Mouse (Mus musculus) embryonic fibroblast, embryonic 13.5 days (primary cell): ENCODE data around the gene 1600014C10Rik. TPM values are rescaled to one million over a fixed set of nuclear protein-coding genes. Genes with fewer than 3 reads are reported as not detected.

ENCODE experiments used
- H3K27ac ChIP-seq: 2 replicates; pipeline ENCODE4 v1.5.1; 2012; ENCODE audit warnings: low read length, control low read depth, inconsistent platforms; ENCODE audit not compliant: insufficient read depth
- H3K4me1 ChIP-seq: 2 replicates; pipeline ENCODE4 v1.6.1; 2011; ENCODE audit warnings: low read length; ENCODE audit not compliant: control insufficient read depth, insufficient read depth
- H3K4me3 ChIP-seq: 2 replicates; pipeline ENCODE4 v1.5.1; 2011; ENCODE audit warnings: mild to moderate bottlenecking, control low read depth, low read length; ENCODE audit not compliant: insufficient read depth
- CTCF ChIP-seq: IDR thresholded peaks from 2 replicates; pipeline ENCODE4 v1.5.1; 2011; ENCODE audit warnings: mild to moderate bottlenecking, control low read depth, low read length, moderate library complexity, borderline replicate concordance; ENCODE audit not compliant: insufficient read depth
- POLR2A ChIP-seq: IDR thresholded peaks from 2 replicates; pipeline ENCODE4 v1.6.1; 2011; ENCODE audit warnings: low read depth, mild to moderate bottlenecking, control low read depth, low read length, moderate library complexity
- polyA plus RNA-seq: library from polyadenylated mRNA; stranded (reverse); fragments of >200 nt; gene quantifications from 2 replicates; pipeline ENCODE4 v1.2.4, GENCODE M21; 2011; ENCODE audit warnings: low read depth; ENCODE audit not compliant: missing spikeins, insufficient read length

Gene 1600014C10Rik
- polyA plus RNA-seq, 1 experiment, result 22.5 TPM

- TF ChIP-seq CTCF, result no peak
- no peak for TF ChIP-seq POLR2A
- H3K27ac ChIP-seq, result no peak overlapping the region
- no peak overlapping the region for H3K4me3 ChIP-seq
- H3K4me1 ChIP-seq, result 0 out of 2 replicates have a peak, but pooled peaks cover 3% of the 10 kb centered on the region
Measured at GRCm38 (mm10) chr7:38214473-38215214, 31.6 kb downstream of the 1600014C10Rik start.

GRCm38 (mm10) chr7:38215281-38215680, 32.3 kb downstream of the 1600014C10Rik start:
- 0 out of 2 replicates have a peak, but pooled peaks cover 3% of the 10 kb centered on the region for H3K4me1 ChIP-seq
- H3K4me3 ChIP-seq, result no peak overlapping the region
- TF ChIP-seq CTCF, result no peak
- no peak for TF ChIP-seq POLR2A
- no peak overlapping the region for H3K27ac ChIP-seq

DNA sequence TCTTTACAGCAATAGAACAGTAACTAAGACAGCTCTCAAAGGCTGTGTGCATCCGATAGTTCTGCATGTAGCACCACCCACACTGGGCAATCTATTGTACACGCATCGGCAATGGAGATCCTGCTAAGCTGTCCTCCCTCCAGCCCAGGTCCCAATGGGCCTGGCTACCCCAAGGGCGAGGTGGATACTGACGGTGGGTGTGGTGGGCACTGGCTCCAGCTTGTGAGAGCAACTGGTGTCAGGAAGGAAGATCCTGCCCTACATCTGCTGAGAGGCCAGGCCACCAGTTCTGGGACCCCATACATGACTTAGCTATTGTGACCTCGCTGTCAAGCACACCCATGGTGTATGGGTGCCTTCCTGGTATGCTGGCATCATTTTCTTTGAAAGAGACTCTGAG, 32.7 kb downstream of the 1600014C10Rik start:
- no peak overlapping the region for H3K4me3 ChIP-seq
- TF ChIP-seq POLR2A (no peak), CTCF (no peak)

DNA sequence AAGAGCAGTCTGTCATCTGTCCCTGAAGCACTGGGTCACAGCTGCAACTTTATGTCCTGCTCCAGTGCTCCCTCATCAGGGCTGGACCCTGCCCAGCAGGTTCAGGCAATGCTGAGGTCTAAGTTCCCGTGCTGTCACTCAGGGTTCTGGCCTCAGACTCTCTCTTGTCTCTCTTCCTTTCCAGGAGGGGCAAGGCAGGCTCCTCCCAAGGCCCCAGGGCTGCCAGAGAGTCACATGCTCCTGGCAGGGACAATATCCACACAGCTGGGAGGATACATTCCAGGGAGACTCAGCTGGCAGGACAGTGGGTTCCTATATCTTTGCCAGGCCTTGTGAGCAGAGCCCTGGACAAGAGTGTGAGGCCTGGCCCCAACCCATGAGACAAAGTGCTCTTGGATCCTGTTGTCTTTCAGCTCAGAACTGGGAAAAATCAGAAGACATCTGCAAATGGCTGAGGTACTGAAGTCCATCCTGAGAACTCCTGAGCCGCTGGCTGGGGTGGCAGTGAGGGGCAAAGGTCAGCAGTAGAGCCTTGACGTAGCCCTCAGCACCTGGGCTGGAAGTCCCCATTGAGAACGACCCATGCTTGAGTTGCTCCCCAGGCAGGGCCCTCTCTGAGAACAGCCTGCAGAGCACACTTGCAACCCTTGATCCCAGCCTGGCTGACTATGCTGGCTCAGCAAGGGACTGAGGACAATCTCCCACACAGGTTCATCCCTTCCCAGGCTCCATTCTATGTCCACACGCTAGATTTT, 34.6 kb downstream of the 1600014C10Rik start:
- Histone ChIP-seq H3K4me3 (no peak overlapping the region), H3K4me1 (0 out of 2 replicates have a peak, but pooled peaks cover 3% of the 10 kb centered on the region), H3K27ac (no peak overlapping the region)
- TF ChIP-seq CTCF, result no peak

More for the DNA sequence above, 32.7 kb downstream of the 1600014C10Rik start:
- 0 out of 2 replicates have a peak, but pooled peaks cover 3% of the 10 kb centered on the region for H3K4me1 ChIP-seq
- H3K27ac ChIP-seq, result no peak overlapping the region

DNA sequence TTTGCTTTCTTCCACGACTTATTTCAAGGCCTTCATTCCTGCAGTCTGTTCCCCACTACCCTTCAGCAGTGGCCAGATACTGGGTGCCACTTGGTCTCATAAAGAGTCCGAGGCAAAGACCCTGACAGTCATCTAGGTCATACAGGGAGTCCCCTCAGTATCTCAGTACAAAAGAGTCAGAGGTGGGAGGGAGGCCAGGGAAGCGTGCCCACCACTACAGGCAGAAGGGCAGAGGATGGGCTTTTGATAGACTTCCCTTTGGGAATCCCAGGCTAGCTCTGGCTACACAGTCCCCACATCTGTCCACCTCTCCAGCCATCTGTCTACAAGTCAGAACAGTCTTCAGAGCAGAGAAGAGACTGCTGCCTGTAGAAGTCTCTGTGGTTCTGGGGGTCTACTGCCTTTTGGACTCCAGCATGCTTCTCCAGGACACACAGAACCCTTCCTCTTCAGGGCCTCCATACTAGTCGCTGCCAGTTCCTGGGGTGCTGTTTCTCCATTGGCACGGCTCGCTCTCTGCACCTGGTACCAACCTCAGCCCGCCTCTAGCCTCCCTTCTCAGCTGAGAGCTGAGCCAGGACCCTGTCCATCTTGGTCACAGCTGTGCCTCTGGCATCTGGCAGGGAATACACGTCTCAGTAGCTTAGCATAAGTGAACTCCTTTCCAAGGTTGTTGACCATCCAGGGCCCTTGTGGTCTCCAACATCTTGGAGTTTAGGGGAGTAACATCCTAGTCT, 35.8 kb downstream of the 1600014C10Rik start:
- no peak overlapping the region for H3K4me3 ChIP-seq
- no peak overlapping the region for H3K27ac ChIP-seq
- TF ChIP-seq CTCF, result no peak
- no peak for TF ChIP-seq POLR2A
- no peaks in the 10 kb centered on the region for H3K4me1 ChIP-seq

GRCm38 (mm10) chr7:38219526-38219925, 36.5 kb downstream of the 1600014C10Rik start:
- Histone ChIP-seq H3K4me3 (no peak overlapping the region), H3K4me1 (no peaks in the 10 kb centered on the region)
- TF ChIP-seq CTCF (no peak), POLR2A (no peak)

DNA sequence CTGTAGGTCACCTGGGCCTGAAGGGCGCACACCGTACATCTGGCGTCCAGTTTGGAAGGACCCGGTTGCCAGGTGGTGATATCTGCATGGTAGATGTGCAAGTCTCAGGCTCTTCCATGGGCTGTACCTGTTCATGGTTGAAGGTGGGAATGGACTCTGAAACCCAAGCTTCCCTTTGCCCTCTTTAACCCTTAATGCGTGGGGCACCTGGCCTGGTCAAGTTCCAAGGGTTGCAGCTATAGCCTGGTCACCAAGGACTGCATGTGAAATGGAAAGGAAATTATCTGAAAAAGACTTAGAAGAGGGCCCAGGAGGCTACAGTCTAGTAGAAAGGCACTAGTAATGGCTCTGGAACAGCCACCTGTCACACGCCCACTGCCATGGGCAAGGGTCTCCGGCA, 37.8 kb downstream of the 1600014C10Rik start:
- H3K4me3 ChIP-seq, result no peak overlapping the region
- 0 out of 2 replicates have a peak, but pooled peaks cover 2% of the 10 kb centered on the region for H3K4me1 ChIP-seq
- no peak overlapping the region for H3K27ac ChIP-seq
- TF ChIP-seq POLR2A (no peak), CTCF (no peak)

More at GRCm38 (mm10) chr7:38219526-38219925, 36.5 kb downstream of the 1600014C10Rik start:
- H3K27ac ChIP-seq, result no peak overlapping the region

DNA sequence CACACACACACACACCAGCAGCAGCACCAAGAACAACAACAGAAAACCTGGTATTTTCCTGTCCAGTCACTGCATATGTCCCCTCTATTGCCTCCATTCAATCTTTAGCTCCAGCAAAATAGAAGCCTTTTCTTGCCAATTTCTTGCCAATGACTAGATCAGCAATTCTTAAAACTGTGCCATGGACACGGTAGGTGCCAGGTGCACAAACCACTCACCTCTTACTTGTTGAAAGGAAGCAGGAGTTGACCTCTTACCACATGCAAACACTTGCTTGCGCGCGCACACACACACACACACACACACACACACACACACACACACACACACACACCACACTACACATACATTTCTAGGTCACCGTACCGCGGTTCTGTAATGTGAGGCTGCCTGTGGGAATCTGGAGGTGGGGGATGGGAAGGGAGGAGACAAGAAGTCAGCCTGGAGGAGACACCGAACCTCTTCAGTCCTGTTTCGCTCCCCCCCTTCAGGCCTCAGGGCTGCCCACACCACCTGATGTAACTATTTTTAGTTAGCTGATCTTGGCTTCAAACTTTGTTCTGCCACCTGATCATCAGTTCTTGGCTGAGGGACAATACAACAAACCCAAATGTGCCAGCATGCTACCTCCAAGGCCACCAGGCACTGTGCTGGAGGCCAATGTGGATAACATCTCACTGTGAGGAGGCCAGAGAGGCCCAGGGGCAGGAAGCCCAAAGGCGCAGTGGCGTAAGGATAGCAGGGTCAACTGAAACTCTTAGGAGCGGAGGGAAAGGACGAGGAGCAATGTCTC, 41.8 kb downstream of the 1600014C10Rik start:
- H3K4me3 ChIP-seq, result no peak overlapping the region; the same call in 1 of the 2 replicates
- TF ChIP-seq CTCF, result no peak
- TF ChIP-seq POLR2A, result no peak
- H3K4me1 ChIP-seq, result peaks cover 7% of the 10 kb centered on the region
- no peak overlapping the region for H3K27ac ChIP-seq

DNA sequence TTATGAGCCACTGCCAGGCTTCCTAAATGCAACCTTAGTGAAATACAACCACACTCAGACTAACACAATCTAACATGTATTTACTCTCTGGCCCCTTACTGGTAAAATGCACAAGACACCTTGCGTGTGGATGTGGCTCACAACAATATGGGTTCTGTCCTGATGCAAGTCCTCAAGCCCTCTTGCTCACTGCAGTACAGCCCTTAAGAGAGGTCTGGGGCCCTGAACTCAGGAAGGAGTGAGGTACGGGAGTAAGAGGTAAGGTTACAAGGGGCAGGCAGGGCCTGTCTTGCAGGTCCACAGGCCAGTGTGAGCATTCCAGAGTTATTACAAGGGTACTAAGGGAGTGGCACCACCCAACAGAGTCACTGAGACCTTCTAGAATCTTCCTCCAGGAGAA, 43.2 kb downstream of the 1600014C10Rik start:
- no peak for TF ChIP-seq POLR2A
- TF ChIP-seq CTCF, result no peak
- peak overlapping the region; percentile 78 for H3K4me3 ChIP-seq
- peaks cover 9% of the 10 kb centered on the region for H3K4me1 ChIP-seq

More for the DNA sequence above, 43.2 kb downstream of the 1600014C10Rik start:
- peak overlapping the region; percentile 87 for H3K27ac ChIP-seq
